Comparison of ENCODE assay signal across 10 mouse cellular contexts in genomic region chr8:110705391-110706287, GRCm38 (mm10). TPM values are rescaled to one million over a fixed set of nuclear protein-coding genes. Genes with fewer than 3 reads are reported as not detected.
DNase-seq lines count a peak whose midpoint lies in the region; ATAC-seq and TF ChIP-seq lines count a peak whose summit lies in the region.
"Had no signal": no experiment of that assay in that cellular context is flagged by ENCODE, and none has a peak within 500 bp of the region (broad histone marks: within the 10 kb centered on the region; RNA-seq: fewer than 3 reads in every experiment).

No protein-coding gene starts in this region.

- H3K9me3 ChIP-seq in forebrain, embryonic 15.5 days = no peaks in the 10 kb centered on the region
- H3K9me3 ChIP-seq in forebrain, embryonic 12.5 days = no peaks in the 10 kb centered on the region
- H3K9me3 ChIP-seq in liver, embryonic 11.5 days (ENCODE audit: control insufficient read depth, low read length) = no peaks in the 10 kb centered on the region
- no peaks in the 10 kb centered on the region for H3K9me3 ChIP-seq in embryonic facial prominence, embryonic 14.5 days (ENCODE audit: control insufficient read depth, low read length)
- no peaks in the 10 kb centered on the region for H3K9me3 ChIP-seq in liver, postnatal 0 days (ENCODE audit: low read length)
- no peaks in the 10 kb centered on the region for H3K9me3 ChIP-seq in kidney, embryonic 16.5 days (ENCODE audit: low read length)

- no peak overlapping the region for H3K9ac ChIP-seq in forebrain, embryonic 15.5 days (replicated peaks)
- H3K9ac ChIP-seq in forebrain, embryonic 12.5 days = no peak overlapping the region
- H3K9ac ChIP-seq in liver, embryonic 11.5 days (ENCODE audit: low read depth, low read length) = no peak overlapping the region
- 0 out of 2 replicates have a peak overlapping the region, but pooled peaks have one; percentile 39 for H3K9ac ChIP-seq in embryonic facial prominence, embryonic 14.5 days (ENCODE audit: low read depth, low read length)
- no peak overlapping the region for H3K9ac ChIP-seq in liver, postnatal 0 days (replicated peaks)
- H3K9ac ChIP-seq in kidney, embryonic 16.5 days (replicated peaks; ENCODE audit: low read length) = no peak overlapping the region

- peak overlapping the region; percentile 57 for H3K27ac ChIP-seq in forebrain, embryonic 15.5 days (replicated peaks)
- H3K27ac ChIP-seq in forebrain, embryonic 12.5 days = no peak overlapping the region
- H3K27ac ChIP-seq in liver, embryonic 11.5 days (ENCODE audit: low read depth, low read length) = no peak overlapping the region
- peak overlapping the region; percentile 45 for H3K27ac ChIP-seq in embryonic facial prominence, embryonic 14.5 days (replicated peaks; ENCODE audit: low read depth, low read length)
- H3K27ac ChIP-seq in liver, postnatal 0 days (ENCODE audit: low read depth) = no peak overlapping the region
- H3K27ac ChIP-seq in kidney, embryonic 16.5 days (ENCODE audit: low read length) = no peak overlapping the region
- H3K27ac ChIP-seq: macrophage had no signal

- no peak for TF ChIP-seq CTCF in liver, postnatal 0 days (IDR thresholded peaks at IDR 0.05; ENCODE audit: low read depth)

- no peak overlapping the region for H3K4me2 ChIP-seq in forebrain, embryonic 15.5 days (replicated peaks)
- H3K4me2 ChIP-seq in forebrain, embryonic 12.5 days = no peak overlapping the region
- no peak overlapping the region for H3K4me2 ChIP-seq in liver, embryonic 11.5 days
- H3K4me2 ChIP-seq in embryonic facial prominence, embryonic 14.5 days (ENCODE audit: low read depth, low read length) = no peak overlapping the region
- no peak overlapping the region for H3K4me2 ChIP-seq in liver, postnatal 0 days (ENCODE audit: low read depth, low read length)
- H3K4me2 ChIP-seq in kidney, embryonic 16.5 days (replicated peaks; ENCODE audit: low read depth, low read length) = no peak overlapping the region

- ATAC-seq in forebrain, embryonic 15.5 days (replicated peaks) = peak; percentile 43; the same call in 1 of the 2 replicates
- no peak for ATAC-seq in forebrain, embryonic 12.5 days (ENCODE audit: low FRiP score)
- peak; percentile 39 for ATAC-seq in liver, embryonic 11.5 days (replicated peaks; ENCODE audit: low FRiP score)
- no peak for ATAC-seq in embryonic facial prominence, embryonic 14.5 days (ENCODE audit: low read depth)
- peak; percentile 49; the same call in 1 of the 2 replicates for ATAC-seq in liver, postnatal 0 days
- ATAC-seq in kidney, embryonic 16.5 days (ENCODE audit: low FRiP score, low TSS enrichment) = no peak

- peaks cover 4% of the 10 kb centered on the region; the same call in 1 of the 2 replicates for H3K4me1 ChIP-seq in forebrain, embryonic 15.5 days
- H3K4me1 ChIP-seq in forebrain, embryonic 12.5 days = peaks cover 7% of the 10 kb centered on the region; the same call in 1 of the 2 replicates
- H3K4me1 ChIP-seq in liver, embryonic 11.5 days (replicated peaks; ENCODE audit: control insufficient read depth, insufficient read depth, low read length) = no peaks in the 10 kb centered on the region; the same call in 1 of the 2 replicates
- H3K4me1 ChIP-seq in embryonic facial prominence, embryonic 14.5 days (ENCODE audit: control insufficient read depth, insufficient read depth, low read length) = peaks cover 37% of the 10 kb centered on the region
- H3K4me1 ChIP-seq in liver, postnatal 0 days (ENCODE audit: insufficient read depth) = no peaks in the 10 kb centered on the region
- H3K4me1 ChIP-seq in kidney, embryonic 16.5 days (ENCODE audit: insufficient read depth, low read length) = peaks cover 44% of the 10 kb centered on the region

- H3K27me3 ChIP-seq in forebrain, embryonic 15.5 days = no peaks in the 10 kb centered on the region
- H3K27me3 ChIP-seq in forebrain, embryonic 12.5 days = no peaks in the 10 kb centered on the region
- no peaks in the 10 kb centered on the region for H3K27me3 ChIP-seq in liver, embryonic 11.5 days (replicated peaks; ENCODE audit: control insufficient read depth, insufficient read depth, low read length)
- no peaks in the 10 kb centered on the region for H3K27me3 ChIP-seq in embryonic facial prominence, embryonic 14.5 days (replicated peaks; ENCODE audit: control insufficient read depth, insufficient read depth, low read length)
- H3K27me3 ChIP-seq in liver, postnatal 0 days (ENCODE audit: insufficient read depth, low read length) = no peaks in the 10 kb centered on the region
- no peaks in the 10 kb centered on the region for H3K27me3 ChIP-seq in kidney, embryonic 16.5 days (ENCODE audit: insufficient read depth, low read length)

- WGBS in forebrain, embryonic 15.5 days = 73% methylated on average over 14 of the region's 14 CpGs
- 82% methylated on average over 14 of the region's 14 CpGs for WGBS in forebrain, embryonic 12.5 days
- WGBS in liver, embryonic 11.5 days = 58% methylated on average over 14 of the region's 14 CpGs
- 63% methylated on average over 14 of the region's 14 CpGs for WGBS in embryonic facial prominence, embryonic 14.5 days
- WGBS in liver, postnatal 0 days (ENCODE audit: insufficient replicate concordance) = 70% methylated on average over 14 of the region's 14 CpGs
- WGBS in kidney, embryonic 16.5 days = 69% methylated on average over 14 of the region's 14 CpGs

- 0 out of 2 replicates have a peak, but pooled peaks cover 3% of the 10 kb centered on the region for H3K36me3 ChIP-seq in forebrain, embryonic 15.5 days
- peaks cover 16% of the 10 kb centered on the region for H3K36me3 ChIP-seq in forebrain, embryonic 12.5 days (replicated peaks)
- H3K36me3 ChIP-seq in liver, embryonic 11.5 days (ENCODE audit: control insufficient read depth, insufficient read depth, low read length) = 0 out of 2 replicates have a peak, but pooled peaks cover 2% of the 10 kb centered on the region
- peaks cover 11% of the 10 kb centered on the region; the same call in 1 of the 2 replicates for H3K36me3 ChIP-seq in embryonic facial prominence, embryonic 14.5 days (ENCODE audit: control insufficient read depth, insufficient read depth, low read length)
- H3K36me3 ChIP-seq in liver, postnatal 0 days (replicated peaks; ENCODE audit: insufficient read depth, low read length) = no peaks in the 10 kb centered on the region
- H3K36me3 ChIP-seq in kidney, embryonic 16.5 days (ENCODE audit: insufficient read depth, low read length) = peaks cover 3% of the 10 kb centered on the region; the same call in 1 of the 2 replicates

- no peak overlapping the region for H3K4me3 ChIP-seq in forebrain, embryonic 15.5 days
- H3K4me3 ChIP-seq in forebrain, embryonic 12.5 days (replicated peaks) = no peak overlapping the region
- H3K4me3 ChIP-seq in liver, embryonic 11.5 days (ENCODE audit: low read depth, low read length) = no peak overlapping the region
- no peak overlapping the region for H3K4me3 ChIP-seq in embryonic facial prominence, embryonic 14.5 days (ENCODE audit: low read depth, low read length)
- no peak overlapping the region for H3K4me3 ChIP-seq in liver, postnatal 0 days (ENCODE audit: low read depth, low read length)
- no peak overlapping the region for H3K4me3 ChIP-seq in kidney, embryonic 16.5 days (ENCODE audit: low read length)

- TF ChIP-seq EP300 in liver, postnatal 0 days (IDR thresholded peaks at IDR 0.05; ENCODE audit: low read depth) = no peak

- no peak for DNase-seq in liver, embryonic 11.5 days (ENCODE audit: low spot score)
- DNase-seq in liver = no peak
- DNase-seq in embryonic facial prominence, embryonic 14.5 days (ENCODE audit: low spot score) = peak; percentile 75
- DNase-seq in liver, postnatal 0 days = no peak
- no peak for DNase-seq in yolk sac, embryonic 10.5 days (ENCODE audit: low spot score)
- DNase-seq: thymus, postnatal 25 days had no signal

RNA-seq across cellular contexts. Expression of gene Mtss1l, which starts 15.6 kb away (rescaled TPM):
- 22.5 and 32.2 TPM in 2 replicates for polyA plus RNA-seq in forebrain, embryonic 15.5 days (2015; fragmentation: Nextera tagmentation; extraction: Ambion mirVana)
- polyA plus RNA-seq in forebrain, embryonic 12.5 days (2016; fragmentation: Nextera tagmentation; extraction: Ambion mirVana) = 8.9 and 10.0 TPM in 2 replicates
- polyA plus RNA-seq in liver, embryonic 11.5 days (2014; fragmentation: Nextera tagmentation; extraction: Ambion mirVana) = 4.9 and 5.9 TPM in 2 replicates
- polyA plus RNA-seq in embryonic facial prominence, embryonic 14.5 days (2014; fragmentation: Nextera tagmentation; extraction: Ambion mirVana) = 13.5 and 13.8 TPM in 2 replicates
- polyA plus RNA-seq in liver, postnatal 0 days (2015; fragmentation: Nextera tagmentation; extraction: Ambion mirVana) = 0.95 and 1.2 TPM in 2 replicates
- polyA plus RNA-seq in kidney, embryonic 16.5 days (2015; fragmentation: Nextera tagmentation; extraction: Ambion mirVana) = 9.1 and 9.2 TPM in 2 replicates

Comparison
In these comparisons a context has a peak if more than half of its experiments do, and no peak if none do; other contexts are left out.
1. ATAC-seq: peak in forebrain, embryonic 15.5 days (single experiment), liver, embryonic 11.5 days (single experiment) and liver, postnatal 0 days (single experiment); none in forebrain, embryonic 12.5 days (single experiment), embryonic facial prominence, embryonic 14.5 days (single experiment) and kidney, embryonic 16.5 days (single experiment).
2. H3K27ac ChIP-seq: peak in forebrain, embryonic 15.5 days (single experiment) and embryonic facial prominence, embryonic 14.5 days (single experiment); none in forebrain, embryonic 12.5 days (single experiment), liver, embryonic 11.5 days (single experiment), liver, postnatal 0 days (single experiment) and kidney, embryonic 16.5 days (single experiment).